Mouse (Mus musculus): ENCODE data around the gene Als2cl. TPM values are rescaled to one million over a fixed set of nuclear protein-coding genes. Genes with fewer than 3 reads are reported as not detected.
A peak's percentile ranks its signal among the peaks of the same experiment; 100 is the strongest.

The Als2cl gene
- polyA plus RNA-seq, 1 experiment from 2014 or later, result 2.6 TPM

- no peak overlapping the region for H3K4me2 ChIP-seq (ENCODE audit: low read depth, low read length)
- no peak for ATAC-seq (ENCODE audit: low read depth)
- H3K36me3 ChIP-seq (ENCODE audit: control insufficient read depth, insufficient read depth, low read length), result no peaks in the 10 kb centered on the region
- no peaks in the 10 kb centered on the region for H3K9me3 ChIP-seq (ENCODE audit: control insufficient read depth, low read length)
- WGBS, result 50% methylated on average over 15 of the region's 15 CpGs
- H3K4me1 ChIP-seq (ENCODE audit: control insufficient read depth, insufficient read depth, low read length), result no peaks in the 10 kb centered on the region
- H3K27me3 ChIP-seq (ENCODE audit: control insufficient read depth, insufficient read depth, low read length), result no peaks in the 10 kb centered on the region
- H3K27ac ChIP-seq (ENCODE audit: low read depth, low read length), result no peak overlapping the region
- no peak overlapping the region for H3K4me3 ChIP-seq (ENCODE audit: low read depth, low read length)
- H3K9ac ChIP-seq (replicated peaks; ENCODE audit: low read depth, low read length), result no peak overlapping the region
Measured at GRCm38 (mm10) chr9:110920665-110921419, 41.2 kb downstream of the Als2cl start.

- WGBS, result 14% methylated on average over 7 of the region's 7 CpGs
- no peak overlapping the region for H3K9ac ChIP-seq (replicated peaks; ENCODE audit: low read depth, low read length)
- H3K9me3 ChIP-seq (ENCODE audit: control insufficient read depth, low read length), result no peaks in the 10 kb centered on the region
- H3K27me3 ChIP-seq (ENCODE audit: control insufficient read depth, insufficient read depth, low read length), result no peaks in the 10 kb centered on the region
- H3K27ac ChIP-seq (ENCODE audit: low read depth, low read length), result no peak overlapping the region
- H3K4me2 ChIP-seq (ENCODE audit: low read depth, low read length), result no peak overlapping the region
- no peaks in the 10 kb centered on the region for H3K36me3 ChIP-seq (ENCODE audit: control insufficient read depth, insufficient read depth, low read length)
- no peaks in the 10 kb centered on the region for H3K4me1 ChIP-seq (ENCODE audit: control insufficient read depth, insufficient read depth, low read length)
- no peak overlapping the region for H3K4me3 ChIP-seq (ENCODE audit: low read depth, low read length)
- no peak for ATAC-seq (ENCODE audit: low read depth)
Measured at GRCm38 (mm10) chr9:110922759-110923158, 43.1 kb downstream of the Als2cl start.

- 0 out of 2 replicates have a peak, but pooled peaks cover 7% of the 10 kb centered on the region for H3K4me1 ChIP-seq (ENCODE audit: control insufficient read depth, insufficient read depth, low read length)
- WGBS, result 24% methylated on average over 6 of the region's 6 CpGs
- H3K9me3 ChIP-seq (ENCODE audit: control insufficient read depth, low read length), result no peaks in the 10 kb centered on the region
- no peak overlapping the region for H3K9ac ChIP-seq (replicated peaks; ENCODE audit: low read depth, low read length)
- no peaks in the 10 kb centered on the region for H3K27me3 ChIP-seq (ENCODE audit: control insufficient read depth, insufficient read depth, low read length)
- H3K4me2 ChIP-seq (ENCODE audit: low read depth, low read length), result no peak overlapping the region
- H3K27ac ChIP-seq (ENCODE audit: low read depth, low read length), result no peak overlapping the region
- no peak overlapping the region for H3K4me3 ChIP-seq (ENCODE audit: low read depth, low read length)
- no peak; the same call in 1 of the 2 replicates for ATAC-seq (ENCODE audit: low read depth)
- H3K36me3 ChIP-seq (ENCODE audit: control insufficient read depth, insufficient read depth, low read length), result no peaks in the 10 kb centered on the region
Measured at GRCm38 (mm10) chr9:110931573-110931972, 51.9 kb downstream of the Als2cl start.

- WGBS, result 49% methylated on average over 12 of the region's 12 CpGs
- H3K9me3 ChIP-seq (ENCODE audit: control insufficient read depth, low read length), result no peaks in the 10 kb centered on the region
- peak; percentile 65; the same call in 1 of the 2 replicates for ATAC-seq (ENCODE audit: low read depth)
- no peaks in the 10 kb centered on the region for H3K27me3 ChIP-seq (ENCODE audit: control insufficient read depth, insufficient read depth, low read length)
- H3K4me1 ChIP-seq (ENCODE audit: control insufficient read depth, insufficient read depth, low read length), result 0 out of 2 replicates have a peak, but pooled peaks cover 7% of the 10 kb centered on the region
- H3K4me2 ChIP-seq (ENCODE audit: low read depth, low read length), result no peak overlapping the region
- no peak overlapping the region for H3K4me3 ChIP-seq (ENCODE audit: low read depth, low read length)
- H3K9ac ChIP-seq (replicated peaks; ENCODE audit: low read depth, low read length), result no peak overlapping the region
- H3K27ac ChIP-seq (ENCODE audit: low read depth, low read length), result peak overlapping the region; percentile 66; the same call in 1 of the 2 replicates
- H3K36me3 ChIP-seq (ENCODE audit: control insufficient read depth, insufficient read depth, low read length), result no peaks in the 10 kb centered on the region
Measured at GRCm38 (mm10) chr9:110933850-110934437, 54.3 kb downstream of the Als2cl start.

- Histone ChIP-seq H3K36me3 (ENCODE audit: control insufficient read depth, insufficient read depth, low read length) (no peaks in the 10 kb centered on the region), H3K27ac (ENCODE audit: low read depth, low read length) (no peak overlapping the region), H3K9me3 (ENCODE audit: control insufficient read depth, low read length) (no peaks in the 10 kb centered on the region), H3K9ac (replicated peaks; ENCODE audit: low read depth, low read length) (no peak overlapping the region), H3K27me3 (ENCODE audit: control insufficient read depth, insufficient read depth, low read length) (no peaks in the 10 kb centered on the region), H3K4me1 (ENCODE audit: control insufficient read depth, insufficient read depth, low read length) (0 out of 2 replicates have a peak, but pooled peaks cover 7% of the 10 kb centered on the region), H3K4me3 (ENCODE audit: low read depth, low read length) (no peak overlapping the region), H3K4me2 (ENCODE audit: low read depth, low read length) (no peak overlapping the region)
- no peak for ATAC-seq (ENCODE audit: low read depth)
- 82% methylated on average over 7 of the region's 7 CpGs for WGBS
Measured at GRCm38 (mm10) chr9:110935941-110936340, 56.3 kb downstream of the Als2cl start.

GRCm38 (mm10) chr9:110937506-110938490, 58.1 kb downstream of the Als2cl start:
- no peaks in the 10 kb centered on the region for H3K9me3 ChIP-seq (ENCODE audit: control insufficient read depth, low read length)
- no peak overlapping the region for H3K4me2 ChIP-seq (ENCODE audit: low read depth, low read length)
- H3K4me3 ChIP-seq (ENCODE audit: low read depth, low read length), result no peak overlapping the region
- H3K9ac ChIP-seq (replicated peaks; ENCODE audit: low read depth, low read length), result no peak overlapping the region
- no peak for ATAC-seq (ENCODE audit: low read depth)
- 76% methylated on average over 12 of the region's 12 CpGs for WGBS
- no peak overlapping the region for H3K27ac ChIP-seq (ENCODE audit: low read depth, low read length)
- no peaks in the 10 kb centered on the region for H3K27me3 ChIP-seq (ENCODE audit: control insufficient read depth, insufficient read depth, low read length)
- 0 out of 2 replicates have a peak, but pooled peaks cover 2% of the 10 kb centered on the region for H3K4me1 ChIP-seq (ENCODE audit: control insufficient read depth, insufficient read depth, low read length)
- H3K36me3 ChIP-seq (ENCODE audit: control insufficient read depth, insufficient read depth, low read length), result no peaks in the 10 kb centered on the region

- H3K4me2 ChIP-seq (ENCODE audit: low read depth, low read length), result no peak overlapping the region
- ATAC-seq (ENCODE audit: low read depth), result no peak
- peaks cover 2% of the 10 kb centered on the region; the same call in 1 of the 2 replicates for H3K27me3 ChIP-seq (ENCODE audit: control insufficient read depth, insufficient read depth, low read length)
- H3K9ac ChIP-seq (replicated peaks; ENCODE audit: low read depth, low read length), result no peak overlapping the region
- WGBS, result 32% methylated on average over 13 of the region's 13 CpGs
- no peaks in the 10 kb centered on the region for H3K36me3 ChIP-seq (ENCODE audit: control insufficient read depth, insufficient read depth, low read length)
- H3K4me3 ChIP-seq (ENCODE audit: low read depth, low read length), result no peak overlapping the region
- H3K9me3 ChIP-seq (ENCODE audit: control insufficient read depth, low read length), result no peaks in the 10 kb centered on the region
- H3K4me1 ChIP-seq (ENCODE audit: control insufficient read depth, insufficient read depth, low read length), result 0 out of 2 replicates have a peak, but pooled peaks cover 3% of the 10 kb centered on the region
- H3K27ac ChIP-seq (ENCODE audit: low read depth, low read length), result no peak overlapping the region
Measured at GRCm38 (mm10) chr9:110944265-110944664, 64.6 kb downstream of the Als2cl start.

- no peaks in the 10 kb centered on the region for H3K36me3 ChIP-seq (ENCODE audit: control insufficient read depth, insufficient read depth, low read length)
- 0 out of 2 replicates have a peak, but pooled peaks cover 3% of the 10 kb centered on the region for H3K4me1 ChIP-seq (ENCODE audit: control insufficient read depth, insufficient read depth, low read length)
- no peak for ATAC-seq (ENCODE audit: low read depth)
- peaks cover 2% of the 10 kb centered on the region; the same call in 1 of the 2 replicates for H3K27me3 ChIP-seq (ENCODE audit: control insufficient read depth, insufficient read depth, low read length)
- no peaks in the 10 kb centered on the region for H3K9me3 ChIP-seq (ENCODE audit: control insufficient read depth, low read length)
- no peak overlapping the region for H3K4me3 ChIP-seq (ENCODE audit: low read depth, low read length)
- H3K4me2 ChIP-seq (ENCODE audit: low read depth, low read length), result peak overlapping the region; percentile 29; the same call in 1 of the 2 replicates
- 8% methylated on average over 18 of the region's 18 CpGs for WGBS
- no peak overlapping the region for H3K9ac ChIP-seq (replicated peaks; ENCODE audit: low read depth, low read length)
- H3K27ac ChIP-seq (ENCODE audit: low read depth, low read length), result no peak overlapping the region
Measured at GRCm38 (mm10) chr9:110945343-110945742, 65.7 kb downstream of the Als2cl start.
